Comparison of ENCODE assay signal across 10 mouse cellular contexts in genomic region chr7:81573397-81573796, GRCm38 (mm10). TPM values are rescaled to one million over a fixed set of nuclear protein-coding genes. Genes with fewer than 3 reads are reported as not detected.
A peak's percentile ranks its signal among the peaks of the same experiment; 100 is the strongest.
DNase-seq lines count a peak whose midpoint lies in the region; ATAC-seq and TF ChIP-seq lines count a peak whose summit lies in the region.
"Had no signal": no experiment of that assay in that cellular context is flagged by ENCODE, and none has a peak within 500 bp of the region (broad histone marks: within the 10 kb centered on the region; RNA-seq: fewer than 3 reads in every experiment).

No protein-coding gene starts in this region.

- intact Hi-C loops in left cerebral cortex, adult 2 months (cut with DNase I): loop anchor here (5.0 to 10.0 kb wide), 7 partner anchors 96 to 409 kb away; partner anchors contain the start of gene Homer2

- ATAC-seq in neural tube, embryonic 13.5 days (ENCODE audit: low read depth): no peak
- ATAC-seq in heart, embryonic 11.5 days (replicated peaks; ENCODE audit: insufficient number of reproducible peaks, low FRiP score, low TSS enrichment): no peak
- no peak for ATAC-seq in neural tube, embryonic 14.5 days (ENCODE audit: low read depth)

- H3K27me3 ChIP-seq in neural tube, embryonic 13.5 days: no peaks in the 10 kb centered on the region
- no peaks in the 10 kb centered on the region for H3K27me3 ChIP-seq in heart, embryonic 11.5 days (ENCODE audit: control insufficient read depth, insufficient read depth, low read length)
- no peaks in the 10 kb centered on the region for H3K27me3 ChIP-seq in neural tube, embryonic 14.5 days (ENCODE audit: control insufficient read depth, insufficient read depth, low read length)
- peaks cover 12% of the 10 kb centered on the region for H3K27me3 ChIP-seq in embryonic facial prominence, embryonic 10.5 days (replicated peaks; ENCODE audit: low read depth, poor library complexity, severe bottlenecking)

- H3K9ac ChIP-seq in neural tube, embryonic 13.5 days: no peak overlapping the region
- no peak overlapping the region for H3K9ac ChIP-seq in heart, embryonic 11.5 days (ENCODE audit: low read depth, low read length)
- no peak overlapping the region for H3K9ac ChIP-seq in neural tube, embryonic 14.5 days (replicated peaks; ENCODE audit: low read depth, low read length)

- peaks cover 18% of the 10 kb centered on the region for H3K4me1 ChIP-seq in neural tube, embryonic 13.5 days (replicated peaks)
- peaks cover 10% of the 10 kb centered on the region for H3K4me1 ChIP-seq in heart, embryonic 11.5 days (ENCODE audit: control insufficient read depth, insufficient read depth, low read length)
- H3K4me1 ChIP-seq in neural tube, embryonic 14.5 days (ENCODE audit: control insufficient read depth, insufficient read depth, low read length): peaks cover 18% of the 10 kb centered on the region
- H3K4me1 ChIP-seq in embryonic facial prominence, embryonic 10.5 days: peaks cover 9% of the 10 kb centered on the region; the same call in 1 of the 2 replicates

- DNase-seq in adrenal gland, adult (ENCODE audit: inconsistent age in 2 of 2, low spot score in 1 of 2): peak; percentile 57 to 83
- DNase-seq in adrenal gland, postnatal 4 days (ENCODE audit: low spot score in 2 of 2): no peak
- no peak for DNase-seq in neural tube, embryonic 10.5 days (ENCODE audit: extremely low spot score, low spot score)
- no peak for DNase-seq in left cerebral cortex, adult 2 months (ENCODE audit: extremely low spot score in 1 of 2, low spot score in 2 of 2)
- DNase-seq in embryonic facial prominence, embryonic 10.5 days (ENCODE audit: low spot score): no peak

- peak overlapping the region; percentile 68 for H3K4me2 ChIP-seq in neural tube, embryonic 13.5 days
- H3K4me2 ChIP-seq in heart, embryonic 11.5 days: peak overlapping the region; percentile 65
- H3K4me2 ChIP-seq in neural tube, embryonic 14.5 days (ENCODE audit: low read depth, low read length): 0 out of 2 replicates have a peak overlapping the region, but pooled peaks have one; percentile 60

- H3K4me3 ChIP-seq in neural tube, embryonic 13.5 days: no peak overlapping the region
- H3K4me3 ChIP-seq in heart, embryonic 11.5 days (ENCODE audit: low read depth, low read length): no peak overlapping the region
- H3K4me3 ChIP-seq in neural tube, embryonic 14.5 days (ENCODE audit: low read depth, low read length): no peak overlapping the region
- no peak overlapping the region for H3K4me3 ChIP-seq in left cerebral cortex, adult 2 months
- H3K4me3 ChIP-seq in embryonic facial prominence, embryonic 10.5 days: no peak overlapping the region

- H3K9me3 ChIP-seq in neural tube, embryonic 13.5 days: no peaks in the 10 kb centered on the region
- H3K9me3 ChIP-seq in heart, embryonic 11.5 days (replicated peaks; ENCODE audit: control insufficient read depth, low read length): no peaks in the 10 kb centered on the region
- H3K9me3 ChIP-seq in neural tube, embryonic 14.5 days (ENCODE audit: control insufficient read depth, low read length): no peaks in the 10 kb centered on the region
- no peaks in the 10 kb centered on the region for H3K9me3 ChIP-seq in embryonic facial prominence, embryonic 10.5 days

- H3K36me3 ChIP-seq in neural tube, embryonic 13.5 days: peaks cover 33% of the 10 kb centered on the region
- peaks cover 5% of the 10 kb centered on the region; the same call in 1 of the 2 replicates for H3K36me3 ChIP-seq in heart, embryonic 11.5 days (ENCODE audit: control insufficient read depth, insufficient read depth, low read length)
- H3K36me3 ChIP-seq in neural tube, embryonic 14.5 days (ENCODE audit: control insufficient read depth, insufficient read depth, low read length): peaks cover 5% of the 10 kb centered on the region; the same call in 1 of the 2 replicates
- peaks cover 12% of the 10 kb centered on the region for H3K36me3 ChIP-seq in embryonic facial prominence, embryonic 10.5 days (replicated peaks)

- no peak overlapping the region for H3K27ac ChIP-seq in neural tube, embryonic 13.5 days (replicated peaks)
- no peak overlapping the region for H3K27ac ChIP-seq in heart, embryonic 11.5 days (ENCODE audit: low read depth, low read length)
- no peak overlapping the region for H3K27ac ChIP-seq in neural tube, embryonic 14.5 days (ENCODE audit: low read depth, low read length)
- no peak overlapping the region for H3K27ac ChIP-seq in left cerebral cortex, adult 2 months
- no peak overlapping the region for H3K27ac ChIP-seq in embryonic facial prominence, embryonic 10.5 days (replicated peaks)

- no peak for TF ChIP-seq CTCF in left cerebral cortex, adult 2 months (IDR thresholded peaks at IDR 0.05)

- WGBS in neural tube, embryonic 13.5 days: 94% methylated on average over 6 of the region's 6 CpGs
- WGBS in heart, embryonic 11.5 days (ENCODE audit: insufficient replicate concordance): 75% methylated on average over 6 of the region's 6 CpGs
- WGBS in neural tube, embryonic 14.5 days: 91% methylated on average over 6 of the region's 6 CpGs
- WGBS in embryonic facial prominence, embryonic 10.5 days: 91% methylated on average over 6 of the region's 6 CpGs

RNA-seq across cellular contexts. Expression of gene Whamm, which starts 2.3 kb away (rescaled TPM):
- total RNA-seq in adrenal gland, postnatal 4 days (2021): 10 to 100 TPM; 18.8 to 21.5 TPM
- 7.1 and 8.0 TPM in 2 replicates for polyA plus RNA-seq in neural tube, embryonic 13.5 days (2015; fragmentation: Nextera tagmentation; extraction: Ambion mirVana)
- polyA plus RNA-seq in heart, embryonic 11.5 days (2014; fragmentation: Nextera tagmentation; extraction: Ambion mirVana): 5.9 and 6.2 TPM in 2 replicates
- 9.3 and 11.3 TPM in 2 replicates for polyA plus RNA-seq in neural tube, embryonic 14.5 days (2014; fragmentation: Nextera tagmentation; extraction: Ambion mirVana)
- total RNA-seq in left cerebral cortex, adult 2 months (2021): 10 to 100 TPM; 18.6 to 19.1 TPM
- 2.4 and 3.4 TPM in 2 replicates for polyA plus RNA-seq in embryonic facial prominence, embryonic 10.5 days (2016; fragmentation: Nextera tagmentation; extraction: Ambion mirVana)

RNA-seq across cellular contexts. Expression of gene Fsd2, which starts 6.7 kb away (rescaled TPM):
- 1 to 10 TPM; 2.4 to 4.5 TPM for total RNA-seq in adrenal gland, postnatal 4 days (2021)
- polyA plus RNA-seq in neural tube, embryonic 13.5 days (2015; fragmentation: Nextera tagmentation; extraction: Ambion mirVana): 0.10 and 0.29 TPM in 2 replicates
- 50.9 and 62.4 TPM in 2 replicates for polyA plus RNA-seq in heart, embryonic 11.5 days (2014; fragmentation: Nextera tagmentation; extraction: Ambion mirVana)
- polyA plus RNA-seq in neural tube, embryonic 14.5 days (2014; fragmentation: Nextera tagmentation; extraction: Ambion mirVana): 0.14 and 0.15 TPM in 2 replicates
- under 1 TPM; 0.25 to 0.26 TPM for total RNA-seq in left cerebral cortex, adult 2 months (2021)
- 0.04 TPM in 1 of 2 replicates, not detected in the other for polyA plus RNA-seq in embryonic facial prominence, embryonic 10.5 days (2016; fragmentation: Nextera tagmentation; extraction: Ambion mirVana)
- total RNA-seq: common myeloid progenitor, adult 5-6 weeks had no signal
- polyA plus RNA-seq: C2C12 had no signal

Comparison
In these comparisons a context has a peak if more than half of its experiments do, and no peak if none do; other contexts are left out.
1. DNase-seq: peak in adrenal gland, adult (2 of 2); none in adrenal gland, postnatal 4 days (0 of 2), neural tube, embryonic 10.5 days (single experiment), left cerebral cortex, adult 2 months (0 of 2) and embryonic facial prominence, embryonic 10.5 days (single experiment).
2. RNA of gene Fsd2, which starts 6.7 kb away (polyA plus RNA-seq): 50.9 to 62.4 TPM in heart, embryonic 11.5 days; 0.10 to 0.29 TPM in neural tube, embryonic 13.5 days, 0.14 to 0.15 TPM in neural tube, embryonic 14.5 days and 0.04 TPM in embryonic facial prominence, embryonic 10.5 days; every median in the first group is over 10 times any median in the second.
3. Peak in every context shown above with its lines, with median percentiles within 50 percentile points of each other: H3K4me2 ChIP-seq.